Mouse (Mus musculus): ENCODE data around the gene Gm17026. TPM values are rescaled to one million over a fixed set of nuclear protein-coding genes. Genes with fewer than 3 reads are reported as not detected.

The Gm17026 gene
- polyA plus RNA-seq (2014; fragmentation: Illumina TruSeq; extraction: RNeasy Lipid Tissue Mini Kit (QIAGEN cat#74804); ENCODE audit: low read depth, low replicate concordance): not detected

DNA sequence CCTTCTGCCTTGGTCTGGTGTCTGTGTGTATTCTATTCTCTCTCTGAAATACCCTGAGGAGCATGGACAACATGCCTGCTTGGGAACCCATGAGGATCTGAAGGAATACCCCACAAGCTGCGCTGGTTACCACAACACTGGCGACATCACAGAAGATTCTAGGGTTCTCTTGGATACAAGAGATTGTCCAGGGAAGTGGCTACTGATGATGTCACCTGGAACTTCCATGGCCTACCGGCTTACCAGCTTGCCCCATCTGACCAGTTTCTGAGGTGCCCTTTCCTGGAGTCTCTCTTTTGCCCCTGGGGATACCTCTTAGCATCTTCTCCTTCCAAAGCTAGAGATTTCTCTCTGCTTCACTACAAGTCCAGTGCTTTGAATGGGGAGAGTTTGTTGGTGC is at the start of gene Gm17026:
TSS of gene Gm17026 (minus strand) at position 101 of the 400 bp plus-strand sequence.

GRCm38 (mm10) chr14:42297258-42297657 is 37.4 kb upstream of the Gm17026 start, which contains the start of gene Gm9611:
TSS of gene Gm9611 (minus strand) at chr14:42297358.

Other genes with a start within 250 kb of the Gm17026 start
- not detected for gene Gm7951, start 142.7 kb downstream of the Gm17026 start, polyA plus RNA-seq (2014; fragmentation: Illumina TruSeq; extraction: RNeasy Lipid Tissue Mini Kit (QIAGEN cat#74804); ENCODE audit: low read depth, low replicate concordance)
- gene Gm17027, start 97.4 kb downstream of the Gm17026 start, polyA plus RNA-seq (2014; fragmentation: Illumina TruSeq; extraction: RNeasy Lipid Tissue Mini Kit (QIAGEN cat#74804); ENCODE audit: low read depth, low replicate concordance): not detected
- not detected for gene Gm3573, start 69.3 kb downstream of the Gm17026 start, polyA plus RNA-seq (2014; fragmentation: Illumina TruSeq; extraction: RNeasy Lipid Tissue Mini Kit (QIAGEN cat#74804); ENCODE audit: low read depth, low replicate concordance)
- gene Gm9611, start 37.3 kb upstream of the Gm17026 start, polyA plus RNA-seq (2014; fragmentation: Illumina TruSeq; extraction: RNeasy Lipid Tissue Mini Kit (QIAGEN cat#74804); ENCODE audit: low read depth, low replicate concordance): not detected
- gene Gm7995, start 50.2 kb upstream of the Gm17026 start, polyA plus RNA-seq (2014; fragmentation: Illumina TruSeq; extraction: RNeasy Lipid Tissue Mini Kit (QIAGEN cat#74804); ENCODE audit: low read depth, low replicate concordance): not detected
- not detected for gene Gm8005, start 179.6 kb upstream of the Gm17026 start, polyA plus RNA-seq (2014; fragmentation: Illumina TruSeq; extraction: RNeasy Lipid Tissue Mini Kit (QIAGEN cat#74804); ENCODE audit: low read depth, low replicate concordance)
- not detected for gene Gm8011, start 203.8 kb upstream of the Gm17026 start, polyA plus RNA-seq (2014; fragmentation: Illumina TruSeq; extraction: RNeasy Lipid Tissue Mini Kit (QIAGEN cat#74804); ENCODE audit: low read depth, low replicate concordance)
- gene Gm8020, start 242.3 kb upstream of the Gm17026 start, polyA plus RNA-seq (2014; fragmentation: Illumina TruSeq; extraction: RNeasy Lipid Tissue Mini Kit (QIAGEN cat#74804); ENCODE audit: low read depth, low replicate concordance): not detected

Measured in adipose tissue, adult 10 weeks (tissue).